8 mouse cellular contexts compared by ENCODE assay signal in genomic region chr8:108715416-108715948, GRCm38 (mm10).
DNase-seq lines count a peak whose midpoint lies in the region; ATAC-seq and TF ChIP-seq lines count a peak whose summit lies in the region.

No protein-coding gene starts in this region.

- H3K9ac ChIP-seq in embryonic facial prominence, embryonic 15.5 days = peak overlapping the region; percentile 66
- H3K9ac ChIP-seq in limb, embryonic 13.5 days = peak overlapping the region; percentile 98

- peak overlapping the region; percentile 92 for H3K27ac ChIP-seq in embryonic facial prominence, embryonic 15.5 days (replicated peaks)
- peak overlapping the region; percentile 98 for H3K27ac ChIP-seq in limb, embryonic 13.5 days
- H3K27ac ChIP-seq in small intestine, adult 2 months (ENCODE audit: insufficient read depth, low read depth, low read length) = no peak overlapping the region

- peaks cover 71% of the 10 kb centered on the region for H3K27me3 ChIP-seq in megakaryocyte, embryonic 14.5 days (replicated peaks)
- H3K27me3 ChIP-seq in embryonic facial prominence, embryonic 15.5 days = no peaks in the 10 kb centered on the region
- H3K27me3 ChIP-seq in limb, embryonic 13.5 days = no peaks in the 10 kb centered on the region
- no peaks in the 10 kb centered on the region for H3K27me3 ChIP-seq in small intestine, adult 2 months (ENCODE audit: control insufficient read depth, insufficient read depth, low read length)

- H3K4me1 ChIP-seq in megakaryocyte, embryonic 14.5 days = peaks cover 29% of the 10 kb centered on the region
- H3K4me1 ChIP-seq in embryonic facial prominence, embryonic 15.5 days = peaks cover 69% of the 10 kb centered on the region
- peaks cover 92% of the 10 kb centered on the region for H3K4me1 ChIP-seq in limb, embryonic 13.5 days
- H3K4me1 ChIP-seq in small intestine, adult 2 months (ENCODE audit: control insufficient read depth, insufficient read depth, insufficient read length, low read length) = peaks cover 4% of the 10 kb centered on the region

- H3K9me3 ChIP-seq in megakaryocyte, embryonic 14.5 days = no peaks in the 10 kb centered on the region
- no peaks in the 10 kb centered on the region for H3K9me3 ChIP-seq in embryonic facial prominence, embryonic 15.5 days (replicated peaks)
- H3K9me3 ChIP-seq in limb, embryonic 13.5 days = no peaks in the 10 kb centered on the region

- peak overlapping the region; percentile 91 for H3K4me2 ChIP-seq in embryonic facial prominence, embryonic 15.5 days (replicated peaks)
- peak overlapping the region; percentile 97 for H3K4me2 ChIP-seq in limb, embryonic 13.5 days (replicated peaks)

- H3K36me3 ChIP-seq in megakaryocyte, embryonic 14.5 days (replicated peaks; ENCODE audit: low read length) = no peaks in the 10 kb centered on the region
- no peaks in the 10 kb centered on the region for H3K36me3 ChIP-seq in embryonic facial prominence, embryonic 15.5 days
- no peaks in the 10 kb centered on the region for H3K36me3 ChIP-seq in limb, embryonic 13.5 days
- H3K36me3 ChIP-seq in small intestine, adult 2 months (ENCODE audit: control insufficient read depth, insufficient read depth, low read length) = no peaks in the 10 kb centered on the region

- no peak for ATAC-seq in megakaryocyte, adult 5-6 weeks (ENCODE audit: poor library complexity, severe bottlenecking)
- no peak for ATAC-seq in embryonic facial prominence, embryonic 15.5 days (ENCODE audit: insufficient number of reproducible peaks, low FRiP score, low TSS enrichment, low read depth)
- ATAC-seq in limb, embryonic 13.5 days (ENCODE audit: low FRiP score, low read depth) = no peak

- 15% methylated on average over 10 of the region's 11 CpGs for WGBS in embryonic facial prominence, embryonic 15.5 days
- 6% methylated on average over 10 of the region's 11 CpGs for WGBS in limb, embryonic 13.5 days
- 12% methylated on average over 11 of the region's 11 CpGs for WGBS in small intestine, adult 2 months

- DNase-seq in adrenal gland, postnatal 10 days = no peak
- no peak for DNase-seq in urinary bladder, postnatal 14 days (ENCODE audit: low spot score)
- DNase-seq in cerebellum, adult 9-11 months = no peak

- peak overlapping the region; percentile 93 for H3K4me3 ChIP-seq in megakaryocyte, embryonic 14.5 days (replicated peaks)
- peak overlapping the region; percentile 76 for H3K4me3 ChIP-seq in embryonic facial prominence, embryonic 15.5 days (replicated peaks)
- H3K4me3 ChIP-seq in limb, embryonic 13.5 days = peak overlapping the region; percentile 86
- H3K4me3 ChIP-seq in small intestine, adult 2 months (ENCODE audit: low read depth, low read length) = peak overlapping the region; percentile 78

- TF ChIP-seq CTCF in small intestine, adult 2 months (IDR thresholded peaks at IDR 0.05; ENCODE audit: extremely low read depth, insufficient read length, insufficient replicate concordance, low read depth, low read length) = no peak

- no peak for TF ChIP-seq POLR2A in small intestine, adult 2 months (IDR thresholded peaks at IDR 0.05; ENCODE audit: low read depth, low read length)
